Mouse (Mus musculus): ENCODE results near the gene Anapc2.

DNA sequence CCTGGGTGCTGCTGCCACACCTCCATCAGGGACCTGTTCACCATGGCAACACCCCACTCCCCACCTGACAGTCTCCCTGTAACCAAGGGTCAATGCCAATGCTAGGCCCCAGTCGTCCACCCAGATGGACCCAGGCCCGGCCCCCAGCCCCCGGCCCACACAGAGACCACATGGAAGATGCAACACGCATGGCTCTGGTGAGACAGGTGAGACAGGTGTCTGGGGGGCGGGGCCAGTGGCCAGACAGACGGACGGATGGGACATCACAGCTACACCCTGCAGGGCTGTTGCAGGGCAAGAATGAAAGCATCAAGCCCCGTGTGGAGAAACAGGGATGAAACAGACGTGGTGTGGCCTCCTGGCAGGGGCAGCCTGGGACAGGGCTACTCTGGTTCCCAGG is 21.4 kb downstream of the Anapc2 start:
- TF ChIP-seq GATA1 (IDR thresholded peaks at IDR 0.05; ENCODE audit: low read length) (no peak), TAL1 (IDR thresholded peaks at IDR 0.05; ENCODE audit: low read length) (no peak)

Measured in erythroblast, embryonic 14.5 days (primary cell).